14 mouse cellular contexts compared by ENCODE assay signal in genomic region chr8:46543191-46543590, GRCm38 (mm10). TPM values are rescaled to one million over a fixed set of nuclear protein-coding genes. Genes with fewer than 3 reads are reported as not detected.
A peak's percentile ranks its signal among the peaks of the same experiment; 100 is the strongest.
DNase-seq lines count a peak whose midpoint lies in the region; ATAC-seq and TF ChIP-seq lines count a peak whose summit lies in the region.
"Had no signal": no experiment of that assay in that cellular context is flagged by ENCODE, and none has a peak within 500 bp of the region (broad histone marks: within the 10 kb centered on the region; RNA-seq: fewer than 3 reads in every experiment).

No protein-coding gene starts in this region.

- peak overlapping the region; percentile 43; the same call in 1 of the 2 replicates for H3K27ac ChIP-seq in liver, embryonic 13.5 days
- no peak overlapping the region for H3K27ac ChIP-seq in stomach, postnatal 0 days (replicated peaks)
- no peak overlapping the region for H3K27ac ChIP-seq in midbrain, postnatal 0 days (ENCODE audit: low read depth, low read length)
- no peak overlapping the region for H3K27ac ChIP-seq in hindbrain, embryonic 13.5 days
- H3K27ac ChIP-seq in heart, adult 2 months = no peak overlapping the region
- H3K27ac ChIP-seq: hindbrain, embryonic 14.5 days; midbrain, embryonic 12.5 days had no signal

- H3K79me2 ChIP-seq in heart, adult 2 months (replicated peaks; ENCODE audit: control insufficient read depth, insufficient read depth, low read length) = no peaks in the 10 kb centered on the region

- no peak for ATAC-seq in liver, embryonic 13.5 days (ENCODE audit: low read depth)
- ATAC-seq in stomach, postnatal 0 days (ENCODE audit: low FRiP score, low TSS enrichment) = peak; percentile 3; the same call in 1 of the 2 replicates
- no peak for ATAC-seq in midbrain, postnatal 0 days (ENCODE audit: low FRiP score)
- ATAC-seq in hindbrain, embryonic 13.5 days (ENCODE audit: low FRiP score) = no peak

- peak; percentile 37 for DNase-seq in gastrocnemius, postnatal 25 days
- DNase-seq in gastrocnemius, postnatal 4 days (ENCODE audit: low spot score in 2 of 2) = no peak
- DNase-seq in CD4-positive helper T cell, adult 2 months (ENCODE audit: low read depth, low spot score) = peak; percentile 77
- DNase-seq in liver, embryonic 13.5 days = no peak
- no peak for DNase-seq in stomach, postnatal 0 days (ENCODE audit: low spot score)
- DNase-seq in midbrain, postnatal 0 days (ENCODE audit: low spot score) = no peak
- DNase-seq in heart, adult 2 months = no peak
- DNase-seq: cerebellum, adult 18-20 months; heart, adult 18-20 months; kidney, adult 18-20 months; right cerebral cortex, postnatal 4 days had no signal

- TF ChIP-seq CTCF in stomach, postnatal 0 days (IDR thresholded peaks at IDR 0.05; ENCODE audit: low read depth) = no peak
- no peak for TF ChIP-seq CTCF in midbrain, postnatal 0 days (IDR thresholded peaks at IDR 0.05)
- no peak for TF ChIP-seq CTCF in heart, adult 2 months (IDR thresholded peaks at IDR 0.05)

- no peak overlapping the region for H3K9ac ChIP-seq in liver, embryonic 13.5 days
- H3K9ac ChIP-seq in stomach, postnatal 0 days (ENCODE audit: low read length) = no peak overlapping the region
- no peak overlapping the region for H3K9ac ChIP-seq in midbrain, postnatal 0 days (replicated peaks; ENCODE audit: low read length, poor library complexity, severe bottlenecking)
- no peak overlapping the region for H3K9ac ChIP-seq in hindbrain, embryonic 13.5 days
- no peak overlapping the region for H3K9ac ChIP-seq in heart, adult 2 months (ENCODE audit: low read depth, low read length)
- H3K9ac ChIP-seq: hindbrain, embryonic 14.5 days; midbrain, embryonic 12.5 days had no signal

- intact Hi-C loops in heart, adult 2 months (cut with DNase I) = loop anchor here (10.0 kb wide), 1 partner anchor 358 kb away; no protein-coding TSS in a partner anchor

- H3K27me3 ChIP-seq in liver, embryonic 13.5 days = no peaks in the 10 kb centered on the region
- H3K27me3 ChIP-seq in stomach, postnatal 0 days (ENCODE audit: control insufficient read depth, insufficient read depth, low read length) = no peaks in the 10 kb centered on the region
- H3K27me3 ChIP-seq in midbrain, postnatal 0 days (ENCODE audit: insufficient read depth, low read length) = no peaks in the 10 kb centered on the region
- H3K27me3 ChIP-seq in hindbrain, embryonic 13.5 days = no peaks in the 10 kb centered on the region
- no peaks in the 10 kb centered on the region for H3K27me3 ChIP-seq in heart, adult 2 months (ENCODE audit: control insufficient read depth, insufficient read depth, low read length)
- H3K27me3 ChIP-seq: midbrain, embryonic 12.5 days had no signal

- no peak overlapping the region for H3K4me3 ChIP-seq in liver, embryonic 13.5 days (replicated peaks)
- no peak overlapping the region for H3K4me3 ChIP-seq in stomach, postnatal 0 days (ENCODE audit: low read depth, low read length)
- H3K4me3 ChIP-seq in midbrain, postnatal 0 days (ENCODE audit: low read depth, low read length) = no peak overlapping the region
- H3K4me3 ChIP-seq in hindbrain, embryonic 13.5 days = no peak overlapping the region
- H3K4me3 ChIP-seq in heart, adult 2 months = no peak overlapping the region
- H3K4me3 ChIP-seq: midbrain, embryonic 12.5 days had no signal

- TF ChIP-seq POLR2A in heart, adult 2 months (IDR thresholded peaks at IDR 0.05; ENCODE audit: insufficient read depth, low read depth, low read length) = no peak

- peaks cover 88% of the 10 kb centered on the region for H3K4me1 ChIP-seq in liver, embryonic 13.5 days (replicated peaks)
- no peaks in the 10 kb centered on the region; the same call in 1 of the 2 replicates for H3K4me1 ChIP-seq in stomach, postnatal 0 days (replicated peaks; ENCODE audit: control insufficient read depth, insufficient read depth)
- no peaks in the 10 kb centered on the region for H3K4me1 ChIP-seq in midbrain, postnatal 0 days (ENCODE audit: insufficient read depth, low read length)
- H3K4me1 ChIP-seq in hindbrain, embryonic 13.5 days (replicated peaks) = 0 out of 2 replicates have a peak, but pooled peaks cover 4% of the 10 kb centered on the region
- H3K4me1 ChIP-seq in heart, adult 2 months (ENCODE audit: control insufficient read depth, insufficient read depth, low read length) = no peaks in the 10 kb centered on the region; the same call in 1 of the 2 replicates
- H3K4me1 ChIP-seq: midbrain, embryonic 12.5 days had no signal

- no peak for TF ChIP-seq EP300 in stomach, postnatal 0 days (optimal IDR thresholded peaks at IDR 0.05)
- TF ChIP-seq EP300 in heart, adult 2 months (IDR thresholded peaks at IDR 0.05; ENCODE audit: insufficient read depth, low read depth, low read length) = no peak

- WGBS in liver, embryonic 13.5 days (ENCODE audit: insufficient replicate concordance) = 76% methylated on average over 7 of the region's 7 CpGs
- 59% methylated on average over 7 of the region's 7 CpGs for WGBS in stomach, postnatal 0 days
- WGBS in midbrain, postnatal 0 days = 82% methylated on average over 7 of the region's 7 CpGs
- 76% methylated on average over 7 of the region's 7 CpGs for WGBS in hindbrain, embryonic 13.5 days
- WGBS in heart, adult 2 months = 61% methylated on average over 7 of the region's 7 CpGs

- no peak overlapping the region for H3K4me2 ChIP-seq in liver, embryonic 13.5 days
- H3K4me2 ChIP-seq in stomach, postnatal 0 days (replicated peaks; ENCODE audit: low read depth) = no peak overlapping the region; the same call in 1 of the 2 replicates
- H3K4me2 ChIP-seq in midbrain, postnatal 0 days (ENCODE audit: low read depth, low read length, poor library complexity, severe bottlenecking) = no peak overlapping the region
- H3K4me2 ChIP-seq in hindbrain, embryonic 13.5 days = no peak overlapping the region
- H3K4me2 ChIP-seq: hindbrain, embryonic 14.5 days; midbrain, embryonic 12.5 days had no signal

- no peaks in the 10 kb centered on the region for H3K9me3 ChIP-seq in liver, embryonic 13.5 days (replicated peaks)
- H3K9me3 ChIP-seq in stomach, postnatal 0 days (ENCODE audit: control insufficient read depth, low read length) = no peaks in the 10 kb centered on the region
- H3K9me3 ChIP-seq in midbrain, postnatal 0 days (ENCODE audit: low read length) = no peaks in the 10 kb centered on the region
- H3K9me3 ChIP-seq in hindbrain, embryonic 13.5 days = no peaks in the 10 kb centered on the region
- H3K9me3 ChIP-seq: midbrain, embryonic 12.5 days had no signal

- H3K36me3 ChIP-seq in liver, embryonic 13.5 days = no peaks in the 10 kb centered on the region
- H3K36me3 ChIP-seq in stomach, postnatal 0 days (ENCODE audit: control insufficient read depth, insufficient read depth, low read length) = no peaks in the 10 kb centered on the region
- no peaks in the 10 kb centered on the region for H3K36me3 ChIP-seq in midbrain, postnatal 0 days (ENCODE audit: insufficient read depth, low read length)
- H3K36me3 ChIP-seq in hindbrain, embryonic 13.5 days = no peaks in the 10 kb centered on the region
- H3K36me3 ChIP-seq in heart, adult 2 months (ENCODE audit: control insufficient read depth, insufficient read depth, low read length) = no peaks in the 10 kb centered on the region
- H3K36me3 ChIP-seq: midbrain, embryonic 12.5 days had no signal

RNA-seq across cellular contexts. Expression of gene Cenpu, which starts 8.6 kb away (rescaled TPM):
- total RNA-seq in gastrocnemius, postnatal 25 days (2021) = 1 to 10 TPM in 1 of 2 experiments, under 1 TPM in 1; 0.41 to 1.2 TPM
- 1 to 10 TPM; 4.4 to 4.8 TPM for total RNA-seq in gastrocnemius, postnatal 4 days (2021)
- polyA plus RNA-seq in liver, embryonic 13.5 days (2015; fragmentation: Nextera tagmentation; extraction: Ambion mirVana) = 21.6 and 25.9 TPM in 2 replicates
- polyA plus RNA-seq in stomach, postnatal 0 days (2015; fragmentation: Nextera tagmentation; extraction: Ambion mirVana) = 5.4 and 7.3 TPM in 2 replicates
- total RNA-seq in midbrain, postnatal 0 days (2014; rRNA removed) = 2.9 TPM in 2 replicates
- 6.0 and 6.6 TPM in 2 replicates for polyA plus RNA-seq in midbrain, postnatal 0 days (2015; fragmentation: Nextera tagmentation; extraction: Ambion mirVana)
- 7.2 and 9.4 TPM in 2 replicates for polyA plus RNA-seq in hindbrain, embryonic 13.5 days (2015; fragmentation: Nextera tagmentation; extraction: Ambion mirVana)
- under 1 TPM; 0.30 to 0.73 TPM for total RNA-seq in heart, adult 2 months (2021)
- polyA plus RNA-seq in heart, adult 2 months (2012; rRNA removed) = 0.21 and 0.50 TPM in 2 replicates

Comparison
In these comparisons a context has a peak if more than half of its experiments do, and no peak if none do; other contexts are left out.
1. DNase-seq: peak in gastrocnemius, postnatal 25 days (single experiment) and CD4-positive helper T cell, adult 2 months (single experiment); none in gastrocnemius, postnatal 4 days (0 of 2), liver, embryonic 13.5 days (single experiment), stomach, postnatal 0 days (single experiment), midbrain, postnatal 0 days (single experiment) and heart, adult 2 months (0 of 2).